Mouse (Mus musculus): ENCODE data around the gene Agxt2. TPM values are rescaled to one million over a fixed set of nuclear protein-coding genes. Genes with fewer than 3 reads are reported as not detected.

The Agxt2 gene
- 0.08 TPM for polyA plus RNA-seq (2014; fragmentation: Illumina TruSeq; extraction: RNeasy Lipid Tissue Mini Kit (QIAGEN cat#74804); ENCODE audit: low read depth, low replicate concordance)

GRCm38 (mm10) chr15:10358039-10358948 is at the start of gene Agxt2:
Gene Agxt2, plus strand, starts transcription at chr15:10358532.

GRCm38 (mm10) chr15:10325080-10325479 is 33.3 kb upstream of the Agxt2 start, which contains the start of gene Gm21973:
Gene Gm21973, plus strand, starts transcription at chr15:10325380.

Other genes starting within 250 kb of the Agxt2 start
- 41.8 TPM for gene Prlr, start 181.3 kb upstream of the Agxt2 start, polyA plus RNA-seq (2014; fragmentation: Illumina TruSeq; extraction: RNeasy Lipid Tissue Mini Kit (QIAGEN cat#74804); ENCODE audit: low read depth, low replicate concordance)
- not detected for gene Gm21973, start 33.2 kb upstream of the Agxt2 start, polyA plus RNA-seq (2014; fragmentation: Illumina TruSeq; extraction: RNeasy Lipid Tissue Mini Kit (QIAGEN cat#74804); ENCODE audit: low read depth, low replicate concordance)
- 218 TPM for gene Dnajc21, start 112.0 kb downstream of the Agxt2 start, polyA plus RNA-seq (2014; fragmentation: Illumina TruSeq; extraction: RNeasy Lipid Tissue Mini Kit (QIAGEN cat#74804); ENCODE audit: low read depth, low replicate concordance)
- gene Brix1, start 127.4 kb downstream of the Agxt2 start, polyA plus RNA-seq (2014; fragmentation: Illumina TruSeq; extraction: RNeasy Lipid Tissue Mini Kit (QIAGEN cat#74804); ENCODE audit: low read depth, low replicate concordance) = 145 TPM
- gene Rad1, start 127.5 kb downstream of the Agxt2 start, polyA plus RNA-seq (2014; fragmentation: Illumina TruSeq; extraction: RNeasy Lipid Tissue Mini Kit (QIAGEN cat#74804); ENCODE audit: low read depth, low replicate concordance) = 18.1 TPM
- 353 TPM for gene Ttc23l, start 200.1 kb downstream of the Agxt2 start, polyA plus RNA-seq (2014; fragmentation: Illumina TruSeq; extraction: RNeasy Lipid Tissue Mini Kit (QIAGEN cat#74804); ENCODE audit: low read depth, low replicate concordance)